Mouse (Mus musculus): ENCODE data around the gene Ddx43. TPM values are rescaled to one million over a fixed set of nuclear protein-coding genes. Genes with fewer than 3 reads are reported as not detected.

Ddx43 gene
- polyA plus RNA-seq, 1 experiment = not detected

GRCm38 (mm10) chr9:78378113-78378785 is 17.3 kb upstream of the Ddx43 start, which contains the start of gene Ooep:
TSS of gene Ooep (minus strand) at chr9:78378725.
- no peak within 1 kb of the TSS for H3K4me3 ChIP-seq (replicated peaks; ENCODE audit: control insufficient read depth, low read depth, low read length)
- H3K4me1 ChIP-seq (ENCODE audit: control insufficient read depth, insufficient read depth, low read length) = no peaks in the 10 kb centered on the region
- no peak for TF ChIP-seq CTCF (IDR thresholded peaks at IDR 0.05; ENCODE audit: control insufficient read depth, insufficient read depth, low read length)
- no peak within 1 kb of the TSS for H3K27ac ChIP-seq (ENCODE audit: control insufficient read depth, insufficient read depth, low read depth, low read length, poor library complexity)
- 10% methylated on average over 23 of the region's 23 CpGs for WGBS

GRCm38 (mm10) chr9:78385893-78386292 is 9.7 kb upstream of the Ddx43 start:
- TF ChIP-seq CTCF (IDR thresholded peaks at IDR 0.05; ENCODE audit: control insufficient read depth, insufficient read depth, low read length) = 0 out of 2 replicates have a peak, but pooled peaks have one; percentile 20
- no peak for TF ChIP-seq POLR2A (IDR thresholded peaks at IDR 0.05; ENCODE audit: borderline replicate concordance, control insufficient read depth, low read depth, low read length)
- WGBS = 54% methylated on average over 3 of the region's 3 CpGs
- Histone ChIP-seq H3K27ac (ENCODE audit: control insufficient read depth, insufficient read depth, low read depth, low read length, poor library complexity) (no peak overlapping the region), H3K4me3 (replicated peaks; ENCODE audit: control insufficient read depth, low read depth, low read length) (no peak overlapping the region), H3K4me1 (ENCODE audit: control insufficient read depth, insufficient read depth, low read length) (no peaks in the 10 kb centered on the region; the same call in 1 of the 2 replicates)

GRCm38 (mm10) chr9:78386947-78387346 is 8.6 kb upstream of the Ddx43 start:
- Histone ChIP-seq H3K4me1 (ENCODE audit: control insufficient read depth, insufficient read depth, low read length) (no peaks in the 10 kb centered on the region; the same call in 1 of the 2 replicates), H3K4me3 (replicated peaks; ENCODE audit: control insufficient read depth, low read depth, low read length) (no peak overlapping the region), H3K27ac (ENCODE audit: control insufficient read depth, insufficient read depth, low read depth, low read length, poor library complexity) (no peak overlapping the region)
- TF ChIP-seq POLR2A (IDR thresholded peaks at IDR 0.05; ENCODE audit: borderline replicate concordance, control insufficient read depth, low read depth, low read length) (no peak), CTCF (IDR thresholded peaks at IDR 0.05; ENCODE audit: control insufficient read depth, insufficient read depth, low read length) (no peak)
- 82% methylated on average over 7 of the region's 7 CpGs for WGBS

GRCm38 (mm10) chr9:78389981-78390380 is 5.6 kb upstream of the Ddx43 start:
- Histone ChIP-seq H3K4me1 (ENCODE audit: control insufficient read depth, insufficient read depth, low read length) (no peaks in the 10 kb centered on the region; the same call in 1 of the 2 replicates), H3K27ac (ENCODE audit: control insufficient read depth, insufficient read depth, low read depth, low read length, poor library complexity) (no peak overlapping the region), H3K4me3 (replicated peaks; ENCODE audit: control insufficient read depth, low read depth, low read length) (no peak overlapping the region)
- TF ChIP-seq POLR2A (IDR thresholded peaks at IDR 0.05; ENCODE audit: borderline replicate concordance, control insufficient read depth, low read depth, low read length) = no peak
- no peak for TF ChIP-seq CTCF (IDR thresholded peaks at IDR 0.05; ENCODE audit: control insufficient read depth, insufficient read depth, low read length)
- 44% methylated on average over 5 of the region's 5 CpGs for WGBS

GRCm38 (mm10) chr9:78393741-78394140 is 1.8 kb upstream of the Ddx43 start:
- H3K4me3 ChIP-seq (replicated peaks; ENCODE audit: control insufficient read depth, low read depth, low read length) = no peak overlapping the region
- TF ChIP-seq POLR2A (IDR thresholded peaks at IDR 0.05; ENCODE audit: borderline replicate concordance, control insufficient read depth, low read depth, low read length) (no peak), CTCF (IDR thresholded peaks at IDR 0.05; ENCODE audit: control insufficient read depth, insufficient read depth, low read length) (no peak)
- no peak overlapping the region for H3K27ac ChIP-seq (ENCODE audit: control insufficient read depth, insufficient read depth, low read depth, low read length, poor library complexity)
- no peaks in the 10 kb centered on the region for H3K4me1 ChIP-seq (ENCODE audit: control insufficient read depth, insufficient read depth, low read length)
- WGBS = 83% methylated on average over 10 of the region's 10 CpGs

- TF ChIP-seq POLR2A (IDR thresholded peaks at IDR 0.05; ENCODE audit: borderline replicate concordance, control insufficient read depth, low read depth, low read length) (no peak), CTCF (IDR thresholded peaks at IDR 0.05; ENCODE audit: control insufficient read depth, insufficient read depth, low read length) (no peak)
- WGBS = 67% methylated on average over 7 of the region's 7 CpGs
Observed at GRCm38 (mm10) chr9:78394602-78395001, 975 bp upstream of the Ddx43 start.

GRCm38 (mm10) chr9:78395244-78395629 is 340 bp upstream of the Ddx43 start:
- Histone ChIP-seq H3K27ac (ENCODE audit: control insufficient read depth, insufficient read depth, low read depth, low read length, poor library complexity) (no peak overlapping the region), H3K4me1 (ENCODE audit: control insufficient read depth, insufficient read depth, low read length) (no peaks in the 10 kb centered on the region), H3K4me3 (replicated peaks; ENCODE audit: control insufficient read depth, low read depth, low read length) (no peak overlapping the region)
- 32% methylated on average over 11 of the region's 11 CpGs for WGBS
- TF ChIP-seq CTCF (IDR thresholded peaks at IDR 0.05; ENCODE audit: control insufficient read depth, insufficient read depth, low read length) = no peak
- TF ChIP-seq POLR2A (IDR thresholded peaks at IDR 0.05; ENCODE audit: borderline replicate concordance, control insufficient read depth, low read depth, low read length) = no peak

More at GRCm38 (mm10) chr9:78394602-78395001, 975 bp upstream of the Ddx43 start:
- Histone ChIP-seq H3K27ac (ENCODE audit: control insufficient read depth, insufficient read depth, low read depth, low read length, poor library complexity) (no peak overlapping the region), H3K4me1 (ENCODE audit: control insufficient read depth, insufficient read depth, low read length) (no peaks in the 10 kb centered on the region), H3K4me3 (replicated peaks; ENCODE audit: control insufficient read depth, low read depth, low read length) (no peak overlapping the region)

GRCm38 (mm10) chr9:78396517-78396916 is 940 bp downstream of the Ddx43 start:
- no peak overlapping the region for H3K27ac ChIP-seq (ENCODE audit: control insufficient read depth, insufficient read depth, low read depth, low read length, poor library complexity)
- WGBS = 52% methylated on average over 9 of the region's 9 CpGs
- H3K4me3 ChIP-seq (replicated peaks; ENCODE audit: control insufficient read depth, low read depth, low read length) = no peak overlapping the region
- no peak for TF ChIP-seq POLR2A (IDR thresholded peaks at IDR 0.05; ENCODE audit: borderline replicate concordance, control insufficient read depth, low read depth, low read length)
- TF ChIP-seq CTCF (IDR thresholded peaks at IDR 0.05; ENCODE audit: control insufficient read depth, insufficient read depth, low read length) = no peak
- H3K4me1 ChIP-seq (ENCODE audit: control insufficient read depth, insufficient read depth, low read length) = no peaks in the 10 kb centered on the region
